Mouse (Mus musculus) cortical plate, adult 2 months (tissue): ENCODE measurements around the gene Nemp2.

Experiments
- CTCF ChIP-seq: fragments of 200-500 bp; IDR thresholded peaks from 2 replicates; pipeline ENCODE4 v1.5.1; 2011; ENCODE audit warnings: mild to moderate bottlenecking, control low read depth, low read length; ENCODE audit not compliant: insufficient read depth; ENCODE audit errors: extremely low read depth
- POLR2A ChIP-seq: fragments of 200-500 bp; IDR thresholded peaks from 2 replicates; pipeline ENCODE4 v1.6.1; 2011; ENCODE audit warnings: mild to moderate bottlenecking, low read length, control low read depth; ENCODE audit not compliant: insufficient read depth; ENCODE audit errors: extremely low read depth

- TF ChIP-seq CTCF: no peak
- no peak for TF ChIP-seq POLR2A
Observed at GRCm38 (mm10) chr1:52650066-52650465, 19.6 kb downstream of the Nemp2 start.
